Mouse (Mus musculus) regulatory T cell (primary cell): Measurements from ENCODE around the gene Ranbp6.

Experiments used
- in situ Hi-C: fragments of 300-600 bp; cut with MboI, MseI; formaldehyde crosslinking; loops from one replicate; pipeline ENCODE4 v1.15.1; 2025; ENCODE audit warnings: high pct_unique_total_duplicates

Ranbp6 gene

GRCm38 (mm10) chr19:29812581-29813460, at the start of gene Ranbp6:
TSS of gene Ranbp6 (minus strand) at chr19:29812974.
- in situ Hi-C loops: no loop called here

GRCm38 (mm10) chr19:29860816-29861215, 48.0 kb upstream of the Ranbp6 start:
- in situ Hi-C loops: no loop called here

- in situ Hi-C loops: no loop called here
Observed at GRCm38 (mm10) chr19:29857267-29857666, 44.5 kb upstream of the Ranbp6 start.

GRCm38 (mm10) chr19:29853711-29854110, 40.9 kb upstream of the Ranbp6 start:
- in situ Hi-C loops: no loop called here

- in situ Hi-C loops: no loop called here
Observed at GRCm38 (mm10) chr19:29851036-29851690, 38.4 kb upstream of the Ranbp6 start.

- in situ Hi-C loops: no loop called here
Observed at GRCm38 (mm10) chr19:29849924-29850551, 37.3 kb upstream of the Ranbp6 start.

GRCm38 (mm10) chr19:29844036-29844661, 31.4 kb upstream of the Ranbp6 start:
- in situ Hi-C loops: no loop called here

- in situ Hi-C loops: no loop called here
Observed at GRCm38 (mm10) chr19:29843641-29844035, 30.9 kb upstream of the Ranbp6 start.

GRCm38 (mm10) chr19:29842973-29843372, 30.2 kb upstream of the Ranbp6 start:
- in situ Hi-C loops: no loop called here

GRCm38 (mm10) chr19:29840642-29841041, 27.9 kb upstream of the Ranbp6 start:
- in situ Hi-C loops: no loop called here

- in situ Hi-C loops: no loop called here
Observed at GRCm38 (mm10) chr19:29838636-29839135, 25.9 kb upstream of the Ranbp6 start.

GRCm38 (mm10) chr19:29838171-29838570, 25.4 kb upstream of the Ranbp6 start:
- in situ Hi-C loops: no loop called here

GRCm38 (mm10) chr19:29835364-29836034, 22.7 kb upstream of the Ranbp6 start:
- in situ Hi-C loops: no loop called here

- in situ Hi-C loops: loop anchor here (5.0 kb wide), 1 partner anchor 296 kb away; no protein-coding TSS in a partner anchor
Observed at GRCm38 (mm10) chr19:29830911-29831310, 18.1 kb upstream of the Ranbp6 start.

GRCm38 (mm10) chr19:29828558-29828957, 15.8 kb upstream of the Ranbp6 start:
- in situ Hi-C loops: no loop called here

- in situ Hi-C loops: no loop called here
Observed at GRCm38 (mm10) chr19:29826686-29827085, 13.9 kb upstream of the Ranbp6 start.

GRCm38 (mm10) chr19:29825003-29825402, 12.2 kb upstream of the Ranbp6 start:
- in situ Hi-C loops: no loop called here

- in situ Hi-C loops: loop anchor here (5.0 kb wide), 1 partner anchor 153 kb away; no protein-coding TSS in a partner anchor
Observed at GRCm38 (mm10) chr19:29824034-29824700, 11.4 kb upstream of the Ranbp6 start.

GRCm38 (mm10) chr19:29823456-29824010, 10.8 kb upstream of the Ranbp6 start:
- in situ Hi-C loops: loop anchor here (5.0 kb wide), 1 partner anchor 154 kb away; no protein-coding TSS in a partner anchor

GRCm38 (mm10) chr19:29820966-29821365, 8.2 kb upstream of the Ranbp6 start:
- in situ Hi-C loops: loop anchor here (5.0 kb wide), 1 partner anchor 156 kb away; no protein-coding TSS in a partner anchor
